Mouse (Mus musculus): ENCODE results near the gene Dvl3.

Gene Dvl3

DNA sequence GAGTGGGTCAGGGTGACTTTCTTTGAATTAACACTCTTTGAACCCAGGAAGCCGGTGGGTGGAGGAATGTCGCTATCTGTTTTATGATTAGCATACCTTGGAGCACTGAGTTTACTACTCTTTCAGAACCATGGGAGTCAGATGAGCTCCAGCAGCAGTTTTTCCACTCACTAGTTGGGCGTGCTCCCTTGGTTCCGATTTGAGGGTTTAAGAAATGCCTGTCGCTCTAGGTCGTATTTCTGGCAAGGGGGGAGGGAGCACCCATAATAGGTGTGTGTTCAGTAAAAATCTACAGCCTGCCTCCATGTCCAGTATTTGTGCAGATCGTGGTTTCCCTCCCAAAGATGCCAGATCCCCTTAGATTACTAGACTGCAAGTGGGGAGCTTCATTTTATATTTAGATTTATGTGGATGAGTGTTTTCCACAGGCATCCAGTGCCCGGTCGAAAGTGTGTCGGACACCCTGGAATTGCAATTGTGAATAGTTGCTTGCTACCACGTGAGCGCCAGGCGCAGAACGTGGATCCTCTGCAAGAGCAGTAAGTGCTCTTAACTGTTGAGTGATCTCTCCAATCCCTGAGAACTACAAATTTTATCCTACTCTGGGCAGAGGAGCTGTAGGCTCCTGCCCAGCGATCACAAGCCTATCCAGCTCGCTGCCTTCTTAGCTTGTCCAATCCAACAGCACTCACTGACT, 18.7 kb upstream of the Dvl3 start:
- no peak for DNase-seq (ENCODE audit: low spot score in 2 of 2)

DNA sequence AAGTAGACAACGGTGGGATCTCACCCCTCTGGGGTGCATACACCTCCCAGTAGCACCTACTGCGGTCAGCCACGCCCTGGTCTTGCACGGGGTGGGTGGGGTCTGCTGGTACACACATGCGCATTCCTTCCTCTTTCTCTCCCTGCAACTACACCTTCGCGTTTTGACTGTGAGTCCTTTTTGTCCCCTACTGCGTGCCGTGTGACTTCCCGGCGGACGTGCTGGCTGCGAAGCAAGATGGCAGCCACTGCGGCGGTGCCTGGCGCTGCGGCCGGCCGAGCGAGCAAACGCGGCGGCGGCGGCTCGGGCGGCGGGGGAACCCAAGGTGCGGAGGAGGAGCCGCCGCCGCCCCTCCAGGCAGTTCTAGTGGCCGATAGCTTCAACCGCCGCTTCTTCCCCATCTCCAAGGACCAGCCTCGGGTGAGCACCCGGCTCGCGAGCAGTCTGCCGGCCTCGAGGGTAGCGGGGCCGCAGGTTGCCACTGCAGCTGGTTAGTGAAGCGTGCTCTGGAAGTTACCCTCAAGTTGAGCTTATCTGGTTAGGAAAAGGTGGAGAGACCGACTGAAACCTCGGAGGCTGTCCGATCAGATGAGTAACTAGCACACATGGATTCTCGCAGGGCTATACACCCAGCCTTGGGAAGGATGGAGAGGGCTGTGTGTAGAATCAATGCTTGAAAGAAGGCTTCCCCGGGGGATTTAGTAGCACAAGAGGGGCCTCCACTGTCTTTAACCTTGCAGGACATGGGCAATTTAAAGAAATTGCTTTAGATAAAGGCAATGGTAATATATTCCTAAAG, 17.9 kb upstream of the Dvl3 start, which contains the start of gene Eif2b5:
Eif2b5 (plus strand) TSS at position 141 of the 799 bp plus-strand sequence.
- DNase-seq (ENCODE audit: low spot score in 2 of 2), result peak; percentile 86 to 93

DNA sequence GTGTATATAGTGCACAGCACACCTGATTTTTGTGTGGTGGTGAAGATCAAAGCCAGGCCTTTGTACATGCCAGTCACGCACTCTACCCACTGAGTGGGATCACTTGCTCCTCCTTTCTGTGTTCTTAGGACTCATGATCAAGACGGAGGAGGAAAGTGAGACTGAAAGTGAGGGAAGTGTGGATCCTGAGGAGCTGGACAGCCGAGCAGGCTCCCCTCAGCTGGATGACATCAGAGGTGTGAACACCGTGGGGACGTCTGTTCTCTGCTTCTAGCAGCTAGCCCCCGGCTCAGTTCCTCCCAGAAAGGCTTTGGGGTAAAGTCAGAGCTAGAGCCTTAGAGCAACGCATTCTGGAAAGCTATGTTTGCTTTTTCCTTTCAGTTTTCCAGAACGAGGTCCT, 10.8 kb upstream of the Dvl3 start:
- no peak for DNase-seq (ENCODE audit: low spot score in 2 of 2)

GRCm38 (mm10) chr16:20509349-20509748, 7.4 kb upstream of the Dvl3 start:
- DNase-seq (ENCODE audit: low spot score in 2 of 2), result no peak

DNA sequence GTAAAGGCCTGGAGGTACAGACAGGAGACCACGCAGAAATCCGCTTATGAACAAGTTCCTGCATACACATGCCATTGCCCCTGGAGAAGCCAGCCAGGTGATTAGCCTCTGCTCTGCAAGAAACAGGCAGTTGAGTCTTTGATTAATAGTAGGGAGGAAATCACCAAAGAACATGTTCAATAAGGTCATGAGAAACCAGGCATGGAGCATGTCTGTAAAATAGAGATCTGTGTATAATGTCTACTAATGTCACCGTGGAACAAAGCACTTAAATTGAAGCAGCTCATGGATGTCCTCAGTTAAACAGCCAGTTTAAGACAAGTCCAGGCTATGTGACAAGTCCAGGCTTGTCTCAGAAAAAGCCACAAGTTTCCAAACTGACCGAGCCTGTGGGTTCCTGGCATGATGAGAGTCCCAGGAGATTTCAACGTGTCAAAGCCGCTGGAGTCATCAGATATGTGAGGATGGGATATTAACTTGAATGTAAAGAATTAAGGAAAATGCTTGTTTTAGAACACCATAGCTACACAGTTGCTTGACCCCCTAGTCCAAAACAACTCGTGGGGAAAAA, 5.4 kb upstream of the Dvl3 start:
- no peak for DNase-seq (ENCODE audit: low spot score in 2 of 2)

GRCm38 (mm10) chr16:20516032-20516431, 750 bp upstream of the Dvl3 start:
- no peak for DNase-seq (ENCODE audit: low spot score in 2 of 2)

DNA sequence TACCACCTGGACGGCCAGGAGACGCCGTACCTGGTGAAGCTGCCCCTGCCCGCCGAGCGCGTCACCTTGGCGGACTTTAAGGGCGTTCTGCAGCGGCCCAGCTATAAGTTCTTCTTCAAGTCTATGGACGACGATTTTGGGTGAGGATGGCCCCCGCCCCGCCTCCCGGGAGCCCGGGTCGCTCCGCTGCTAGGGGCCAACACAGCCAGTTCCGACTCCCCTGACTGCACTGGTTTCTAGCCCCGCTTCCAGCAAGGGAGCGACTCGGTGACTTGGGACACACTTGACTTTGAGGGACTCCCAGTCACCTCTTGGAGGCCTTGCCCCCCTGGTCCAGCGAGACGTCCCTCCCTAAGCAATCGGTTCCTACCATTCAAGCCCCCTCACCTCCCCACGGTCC, 434 bp downstream of the Dvl3 start:
- DNase-seq (ENCODE audit: low spot score in 2 of 2), result no peak

DNA sequence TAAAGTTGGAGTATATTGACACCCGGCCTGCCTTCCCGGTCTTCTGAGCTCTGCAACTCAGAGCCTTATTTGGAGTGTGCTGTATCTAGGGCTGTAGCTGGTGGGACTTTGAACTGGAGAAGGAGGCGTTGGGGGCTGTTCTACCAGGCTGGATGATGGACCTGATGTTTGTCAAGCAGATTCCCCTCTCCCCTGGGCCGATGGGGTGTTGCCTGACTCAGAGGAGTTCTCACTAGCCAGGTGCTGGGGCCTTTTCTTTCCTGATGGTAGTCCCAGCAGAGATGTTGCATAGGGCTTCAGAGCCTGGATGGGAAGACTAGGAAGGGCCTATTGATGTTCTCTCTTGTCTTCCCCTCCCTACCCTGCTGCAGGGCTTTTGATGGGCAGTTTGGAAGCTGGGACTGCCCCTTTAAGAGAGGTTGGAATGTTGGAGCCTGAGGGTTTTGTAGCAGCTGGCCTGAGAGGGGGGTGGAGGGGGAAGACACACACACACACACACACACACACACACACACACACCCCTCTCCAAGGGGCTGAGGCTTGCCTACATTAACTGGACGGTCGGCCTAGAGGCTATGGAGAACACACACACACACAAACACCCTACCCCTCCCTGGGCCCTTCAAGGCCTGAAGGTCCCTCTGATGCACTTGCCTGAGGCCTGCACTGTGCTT, 1.1 kb downstream of the Dvl3 start:
- no peak for DNase-seq (ENCODE audit: low spot score in 2 of 2)

- DNase-seq (ENCODE audit: low spot score in 2 of 2), result no peak
Measured at GRCm38 (mm10) chr16:20523886-20524285, 7.1 kb downstream of the Dvl3 start.

- DNase-seq (ENCODE audit: low spot score in 2 of 2), result no peak
Measured at GRCm38 (mm10) chr16:20528779-20529178, 12.0 kb downstream of the Dvl3 start.

DNA sequence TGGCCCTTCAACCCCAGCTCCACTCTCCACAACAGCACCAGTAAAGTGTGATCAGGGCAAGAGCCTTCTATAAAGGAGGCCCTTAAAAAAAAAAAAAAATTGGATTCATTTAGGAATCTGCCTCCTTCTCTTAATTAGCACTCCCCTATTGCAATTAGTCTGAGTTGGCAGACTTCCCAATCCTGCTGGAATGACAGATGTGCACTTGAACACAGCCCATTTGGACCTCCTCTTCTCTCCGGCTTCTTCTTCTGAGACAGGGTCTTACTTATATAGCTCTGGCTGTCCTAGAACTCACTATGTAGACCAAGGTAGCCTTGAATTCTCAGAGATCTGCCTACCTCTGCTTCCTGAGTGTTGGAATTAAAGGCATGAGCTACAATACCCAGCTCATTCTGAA, 12.6 kb downstream of the Dvl3 start:
- DNase-seq (ENCODE audit: low spot score in 2 of 2), result no peak

GRCm38 (mm10) chr16:20530941-20531340, 14.2 kb downstream of the Dvl3 start:
- no peak for DNase-seq (ENCODE audit: low spot score in 2 of 2)

GRCm38 (mm10) chr16:20534617-20535295, 18.0 kb downstream of the Dvl3 start:
- DNase-seq (ENCODE audit: low spot score in 2 of 2), result no peak

GRCm38 (mm10) chr16:20535296-20536080, 18.7 kb downstream of the Dvl3 start, which contains the start of gene Ap2m1:
Gene Ap2m1 (plus strand): TSS chr16:20535478.
- peak; percentile 67 to 87 for DNase-seq (ENCODE audit: low spot score in 2 of 2)

GRCm38 (mm10) chr16:20536081-20536665, 19.4 kb downstream of the Dvl3 start:
- no peak for DNase-seq (ENCODE audit: low spot score in 2 of 2)

DNA sequence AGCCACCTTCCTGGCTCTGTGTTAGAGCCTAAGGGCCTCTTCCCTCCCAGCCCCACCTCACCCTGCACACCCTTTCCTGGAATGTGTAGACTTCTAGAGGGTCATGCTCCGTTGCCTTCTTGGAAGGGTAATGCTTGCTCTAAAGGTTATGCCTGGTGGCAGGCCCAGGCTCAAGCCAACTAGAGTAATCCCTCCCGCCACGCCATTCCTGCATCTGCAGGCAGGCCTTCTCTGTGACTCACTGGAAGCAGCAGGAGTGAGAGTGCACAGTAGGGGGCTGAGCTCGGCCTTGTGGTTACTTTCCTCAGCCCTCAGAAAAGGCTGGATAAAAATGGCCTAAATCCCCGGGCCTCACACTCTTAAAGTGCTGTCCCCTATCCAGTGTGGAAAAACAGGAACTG, 20.3 kb downstream of the Dvl3 start:
- no peak for DNase-seq (ENCODE audit: low spot score in 2 of 2)

DNA sequence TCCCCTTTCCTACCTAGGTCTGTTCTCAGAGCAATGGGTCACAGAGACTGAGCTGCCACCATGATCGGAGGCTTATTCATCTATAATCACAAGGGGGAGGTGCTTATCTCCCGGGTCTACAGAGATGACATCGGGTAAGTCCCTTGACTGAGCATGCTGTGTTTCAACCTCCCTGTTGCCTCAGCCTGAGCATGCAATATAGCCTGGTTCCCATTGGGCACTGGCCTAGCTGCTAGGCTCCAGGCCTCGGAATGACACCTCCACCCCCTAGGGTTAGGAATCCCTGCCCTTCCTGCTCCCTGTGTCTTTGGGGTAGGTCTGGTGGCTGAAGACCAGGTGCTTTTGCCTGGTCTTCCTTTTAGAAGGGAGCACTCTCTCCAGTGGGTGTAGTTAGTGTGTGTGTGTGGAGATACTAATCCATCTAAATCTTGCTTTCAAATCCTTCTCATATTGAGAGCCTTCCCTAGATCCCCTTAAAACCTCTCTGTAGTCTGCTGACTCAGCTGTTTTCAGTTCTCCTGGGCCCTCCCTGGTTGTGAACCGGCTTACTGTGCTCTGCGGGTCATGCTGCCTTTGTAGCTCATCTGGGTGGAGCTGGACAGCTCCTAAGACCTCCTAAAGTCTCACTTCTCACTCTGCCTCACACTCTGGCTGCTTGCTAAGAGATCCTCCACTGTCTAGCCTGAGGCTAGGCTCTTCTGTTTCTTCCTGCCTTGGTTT, 21.0 kb downstream of the Dvl3 start:
- no peak for DNase-seq (ENCODE audit: low spot score in 2 of 2)

- DNase-seq (ENCODE audit: low spot score in 2 of 2), result no peak
Measured at GRCm38 (mm10) chr16:20539649-20540048, 22.9 kb downstream of the Dvl3 start.

DNA sequence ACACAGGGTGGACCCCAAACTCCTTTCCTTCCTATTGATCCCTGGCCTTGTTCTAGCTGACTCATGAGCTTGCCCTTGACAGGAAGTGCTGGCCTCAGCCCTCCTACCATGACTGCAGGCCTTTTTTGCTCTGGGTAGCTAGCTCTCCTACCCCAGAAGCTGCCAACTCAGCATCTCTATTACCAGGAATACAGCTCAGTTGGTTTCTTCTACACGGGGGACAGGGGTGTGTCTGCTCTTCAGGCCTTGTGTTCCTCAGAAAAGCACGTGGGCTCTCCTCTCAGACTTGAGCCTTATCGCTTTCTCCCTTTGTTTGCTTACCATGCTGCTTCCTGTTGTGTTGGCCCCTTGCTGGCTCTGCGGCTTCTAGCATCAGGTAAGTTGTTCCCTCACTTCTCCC, 23.7 kb downstream of the Dvl3 start:
- DNase-seq (ENCODE audit: low spot score in 2 of 2), result no peak

DNA sequence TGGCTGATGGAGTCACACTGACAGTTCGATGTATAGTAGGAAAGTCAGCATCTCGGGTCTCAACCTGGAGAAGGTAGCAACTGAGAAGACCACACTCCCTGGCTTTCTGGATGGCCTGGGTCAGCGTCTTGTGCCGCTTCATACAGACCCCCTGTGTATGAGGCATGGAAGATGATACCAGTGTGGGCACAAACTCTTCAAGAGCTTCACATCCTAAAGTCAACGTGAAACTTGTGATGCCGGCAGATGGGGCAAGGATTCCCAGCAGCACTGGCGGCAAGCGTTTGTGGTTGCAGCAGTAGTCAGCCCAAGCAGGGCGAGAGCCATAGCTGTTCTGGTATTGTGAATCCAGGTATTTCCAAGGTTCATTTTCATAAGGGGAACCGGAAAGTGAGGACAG, 28.9 kb downstream of the Dvl3 start:
- no peak for DNase-seq (ENCODE audit: low spot score in 2 of 2)

Measured in frontal cortex, postnatal 25 days (tissue).